Mouse (Mus musculus) thymus, adult 18-20 months (tissue): ENCODE results near the gene Pdcd4.
"Not testable (repeated sequence)": the region's sequence is repeated elsewhere in the genome, so short reads cannot be mapped to it uniquely, and the experiment has no call there.

ENCODE experiments used
- DNase-seq, 2 experiments: peaks; one replicate each; pipeline ENCODE4 v3.0.0; 2022; ENCODE audit warnings: mixed read lengths in 2 of 2

Pdcd4 gene

DNA sequence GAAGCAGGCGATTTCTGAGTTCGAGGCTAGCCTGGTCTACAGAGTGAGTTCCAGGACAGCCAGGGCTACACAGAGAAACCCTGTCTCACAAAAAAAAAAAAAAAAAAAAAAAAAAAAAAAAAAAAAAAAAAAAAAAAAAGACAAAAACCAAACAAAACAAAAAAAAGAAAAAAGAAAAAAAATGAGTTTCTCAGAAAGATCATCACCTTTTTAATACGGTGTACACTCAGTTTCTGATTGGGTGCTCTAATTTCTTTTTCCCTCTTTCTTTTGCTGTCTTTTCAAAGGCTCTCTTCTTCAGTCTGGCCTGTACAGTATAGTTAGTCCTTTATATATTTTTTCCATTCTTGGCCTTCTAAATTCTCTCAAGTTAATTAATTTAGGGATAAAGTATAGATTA, 72.3 kb downstream of the Pdcd4 start:
- not testable (repeated sequence) for DNase-seq

DNA sequence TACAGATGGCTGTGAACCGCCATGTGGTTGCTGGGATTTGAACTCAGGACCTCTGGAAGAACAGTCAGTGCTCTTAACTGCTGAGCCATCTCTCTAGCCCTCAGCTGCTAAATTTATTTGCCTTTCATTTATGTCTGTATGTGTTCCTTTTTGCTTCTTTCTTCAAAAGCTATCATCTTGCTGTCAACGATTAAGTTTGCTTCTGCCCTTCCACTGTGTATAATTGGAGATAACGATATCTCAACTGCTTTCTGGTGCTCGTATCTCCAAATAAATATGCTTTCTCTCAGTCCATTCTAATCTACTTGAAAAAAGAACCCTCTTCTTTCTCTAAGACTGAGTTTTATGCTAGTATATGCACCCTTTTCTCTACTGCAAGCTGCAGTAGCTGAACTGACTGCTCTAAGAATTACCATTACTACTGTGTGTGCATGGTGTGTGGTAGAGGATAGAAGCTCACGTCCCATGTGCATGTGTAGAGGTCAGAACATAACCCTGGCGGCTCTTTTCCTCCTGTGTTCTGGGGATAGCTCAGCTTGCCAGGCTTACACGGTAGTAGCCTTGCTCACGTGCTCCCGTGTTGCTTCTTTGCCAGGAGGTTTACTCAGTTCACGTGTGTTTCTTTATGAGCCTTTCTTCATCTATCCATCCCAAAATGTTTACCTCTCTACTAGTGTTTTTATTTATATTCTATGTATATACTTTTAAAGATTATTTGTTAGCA, 73.0 kb downstream of the Pdcd4 start:
- no peak for DNase-seq

DNA sequence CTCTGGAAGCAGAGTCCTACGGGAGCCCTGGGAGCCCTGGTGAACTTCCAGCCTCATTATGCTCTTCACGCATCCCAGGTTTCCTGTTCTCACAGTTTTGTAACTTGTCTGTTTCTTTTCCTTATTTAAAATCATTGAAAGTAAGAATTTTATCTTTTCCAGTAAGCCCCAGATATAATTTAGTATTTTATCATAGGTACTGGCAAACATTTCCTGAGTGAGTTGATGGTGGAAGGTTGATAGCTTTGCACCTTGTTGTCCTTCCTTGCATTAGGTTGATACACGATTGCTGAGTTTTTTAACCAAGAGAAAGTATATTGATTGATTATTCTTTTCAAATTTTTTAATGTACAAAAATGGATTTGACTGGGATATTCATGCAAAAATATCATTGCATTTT, 77.2 kb downstream of the Pdcd4 start:
- no peak for DNase-seq

DNA sequence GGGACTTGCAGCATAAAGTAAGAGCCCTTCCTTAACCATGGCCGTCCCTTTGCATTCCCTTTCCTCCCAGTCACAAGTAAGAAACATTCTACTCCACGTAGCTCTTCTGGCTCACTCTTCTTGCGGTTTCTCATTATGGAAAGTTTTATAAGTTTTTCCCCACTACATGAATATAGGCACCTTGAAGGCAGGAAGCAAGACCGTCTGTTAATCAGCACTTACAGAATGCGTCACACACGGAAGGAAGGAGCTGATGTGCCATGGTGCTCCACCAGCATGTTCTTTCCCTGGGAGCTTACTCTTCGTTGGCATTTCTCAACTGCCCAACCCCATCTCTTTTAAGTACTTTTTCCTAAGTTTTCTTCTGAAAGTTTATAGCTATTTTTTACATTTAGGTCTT, 79.9 kb downstream of the Pdcd4 start:
- no peak for DNase-seq

DNA sequence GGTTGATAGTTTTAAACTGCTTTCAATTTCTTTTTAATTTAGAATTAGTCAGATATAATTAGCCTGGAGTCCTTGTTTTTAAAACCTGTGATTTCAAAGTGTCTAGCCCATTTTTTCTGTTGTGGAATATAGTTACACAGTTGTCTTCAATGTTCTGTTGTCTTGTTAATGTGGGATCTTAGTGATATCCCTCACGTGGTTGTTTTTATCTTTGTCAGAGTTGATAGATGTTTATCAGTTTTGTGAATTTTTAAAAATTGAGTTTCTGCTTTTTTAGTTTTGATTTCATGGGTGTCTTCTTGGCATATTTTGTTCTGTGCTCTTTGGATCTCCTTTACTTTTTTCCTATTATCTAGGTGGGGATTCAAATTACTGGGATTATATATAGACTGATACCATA, 81.6 kb downstream of the Pdcd4 start:
- no peak for DNase-seq
